Mouse (Mus musculus) urinary bladder, adult 18-20 months (tissue): ENCODE data around the gene Pabpc4.
A peak's percentile ranks its signal among the peaks of the same experiment; 100 is the strongest.
"Not testable (repeated sequence)": the region's sequence is repeated elsewhere in the genome, so short reads cannot be mapped to it uniquely, and the experiment has no call there.

Source experiments
- DNase-seq, 2 experiments: peaks; one replicate each; pipeline ENCODE4 v3.0.0; 2022; ENCODE audit warnings: low spot score in 2 of 2, mixed read lengths in 2 of 2

The Pabpc4 gene

DNA sequence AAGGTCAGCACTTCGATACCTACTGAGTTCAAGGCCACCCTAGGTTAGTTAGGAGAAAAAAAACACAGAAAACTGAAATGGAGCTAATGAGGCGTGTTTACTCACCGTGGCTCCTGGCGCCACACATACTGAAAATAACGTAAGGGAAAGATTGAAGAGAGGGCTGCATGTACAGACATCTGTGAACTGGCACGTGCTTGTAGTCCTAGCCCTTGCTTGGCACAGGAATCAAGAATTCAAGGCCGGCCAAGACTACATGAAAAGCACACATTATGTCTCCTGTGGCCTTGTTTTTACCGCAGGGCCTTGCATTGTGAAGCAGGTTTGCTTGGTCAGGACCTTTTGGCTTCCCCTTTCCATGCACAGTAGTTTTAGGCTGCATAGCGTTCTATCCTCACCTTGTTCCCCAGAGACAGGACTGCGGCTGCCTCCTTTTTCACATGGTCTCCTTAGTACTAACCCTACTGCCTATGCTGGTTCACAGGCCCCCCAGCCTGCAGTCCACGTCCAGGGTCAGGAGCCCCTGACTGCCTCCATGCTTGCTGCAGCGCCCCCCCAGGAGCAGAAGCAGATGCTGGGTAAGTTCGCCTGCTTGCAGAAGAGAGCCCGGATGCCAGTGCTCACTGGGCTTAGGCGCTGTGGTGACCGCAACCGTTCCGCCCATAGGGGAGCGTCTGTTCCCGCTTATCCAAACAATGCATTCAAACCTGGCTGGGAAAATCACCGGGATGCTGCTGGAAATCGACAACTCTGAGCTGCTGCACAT, 35.2 kb downstream of the Pabpc4 start:
- DNase-seq, result no peak

DNA sequence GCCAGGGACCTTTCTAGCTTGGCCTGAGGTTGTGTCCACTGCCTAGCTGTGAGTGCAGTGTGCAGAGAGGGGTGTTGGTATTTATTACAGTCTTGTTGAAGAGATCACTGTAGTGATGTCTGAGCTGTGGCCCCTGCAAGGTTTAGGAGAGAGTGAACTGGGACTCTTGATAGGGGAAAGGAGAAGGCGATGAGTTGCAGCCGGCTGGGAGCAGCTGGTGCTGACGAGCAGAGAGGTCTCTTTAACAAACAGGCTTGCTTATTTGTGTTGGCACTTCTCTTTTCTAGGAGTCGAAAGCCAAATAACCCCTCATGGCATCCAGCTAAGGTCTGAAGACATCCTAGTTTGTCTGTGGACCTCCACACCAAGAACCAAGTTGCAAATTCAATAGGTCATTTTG, 36.1 kb downstream of the Pabpc4 start:
- no peak for DNase-seq

DNA sequence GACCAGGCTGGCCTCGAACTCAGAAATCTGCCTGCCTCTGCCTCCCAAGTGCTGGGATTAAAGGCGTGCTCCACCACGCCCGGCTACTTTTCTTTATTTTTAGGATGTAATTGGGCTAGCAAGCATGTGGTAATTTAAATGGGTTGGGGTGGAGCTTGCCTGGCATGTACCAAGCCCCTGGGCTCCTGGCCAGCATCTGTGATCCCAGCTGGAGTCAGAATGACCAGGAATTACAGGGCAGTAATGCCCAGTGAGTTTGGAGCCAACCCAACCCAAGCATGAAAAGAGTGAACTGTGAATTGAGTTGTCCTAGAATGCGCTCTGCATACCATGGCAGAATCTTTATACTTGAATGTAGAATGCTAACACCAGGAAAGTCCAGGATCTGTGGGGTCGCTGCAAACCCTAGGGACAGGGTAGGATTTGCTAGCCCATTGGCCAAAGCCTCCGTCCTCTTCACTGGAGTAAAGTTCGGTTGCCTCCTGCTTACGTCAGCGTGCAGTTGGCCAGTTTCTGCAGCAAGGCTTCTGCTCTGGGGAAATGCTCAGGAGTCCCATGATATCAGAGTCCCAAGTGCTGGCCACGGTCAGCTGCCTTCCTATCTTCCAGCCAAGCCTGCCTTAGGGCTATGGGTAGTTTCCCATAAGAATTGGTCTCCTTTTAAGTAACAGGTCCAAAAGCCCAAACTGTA, 37.0 kb downstream of the Pabpc4 start:
- no peak for DNase-seq

DNA sequence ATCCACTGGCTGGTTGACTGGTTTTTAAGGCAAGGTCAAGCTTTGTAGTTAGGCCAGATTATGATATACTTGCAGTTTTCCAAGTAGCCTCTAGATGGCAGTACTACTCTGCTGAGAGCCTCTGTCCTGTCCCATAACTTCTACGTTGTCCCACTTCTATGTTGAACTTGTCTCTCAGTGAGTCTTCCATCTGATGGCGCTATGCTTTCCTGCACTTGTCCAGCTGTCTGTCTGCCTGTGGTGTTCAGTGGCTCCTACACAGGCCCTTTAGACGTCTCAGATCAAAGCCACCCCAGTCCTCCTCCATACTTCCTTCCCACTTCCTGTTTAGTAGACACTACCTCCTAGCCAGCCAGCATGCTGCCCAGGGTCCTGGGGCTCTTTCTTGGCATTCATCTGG, 43.6 kb downstream of the Pabpc4 start:
- DNase-seq, result peak in 1 of 2 experiments; percentile 39

DNA sequence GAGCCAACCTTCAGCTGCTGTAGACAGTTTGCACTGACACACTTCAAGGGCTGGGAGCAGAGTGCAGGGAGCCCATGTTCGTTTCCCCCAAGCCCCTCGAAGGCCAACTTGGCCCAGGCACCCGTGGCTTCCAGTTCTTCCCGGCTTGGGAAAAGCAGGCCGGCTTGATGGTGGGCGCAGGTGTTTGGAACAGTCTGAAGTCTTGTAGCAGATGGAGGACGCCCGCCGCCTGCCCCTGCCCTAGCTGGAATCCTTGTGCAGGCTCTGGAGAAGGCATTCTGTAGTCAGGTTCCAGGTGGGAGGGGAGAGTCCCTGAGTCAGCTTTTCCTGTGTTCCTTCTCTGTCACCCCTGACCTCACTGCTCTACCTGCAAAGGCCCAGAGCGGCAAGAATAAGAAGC, 44.8 kb downstream of the Pabpc4 start:
- DNase-seq, result no peak

DNA sequence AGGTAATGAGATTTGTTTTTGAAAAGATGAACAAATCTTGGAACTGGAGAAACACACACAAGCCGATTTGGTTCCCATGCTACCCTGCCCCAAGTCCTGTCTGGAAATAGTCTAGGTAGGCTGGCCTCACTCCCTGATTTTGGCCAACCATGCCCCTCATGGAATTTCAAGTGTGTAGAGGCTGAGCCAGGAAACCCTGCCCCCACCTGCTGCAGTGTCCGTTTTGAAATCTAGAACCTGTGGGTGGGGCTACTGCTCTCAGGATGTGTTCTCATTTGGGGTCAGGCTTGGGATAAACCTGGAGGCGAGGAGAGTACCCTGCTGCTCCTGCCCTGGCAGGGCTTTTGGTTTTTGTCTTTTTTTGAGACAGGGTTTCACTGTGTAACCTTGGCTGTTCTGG, 46.1 kb downstream of the Pabpc4 start:
- DNase-seq, result no peak

DNA sequence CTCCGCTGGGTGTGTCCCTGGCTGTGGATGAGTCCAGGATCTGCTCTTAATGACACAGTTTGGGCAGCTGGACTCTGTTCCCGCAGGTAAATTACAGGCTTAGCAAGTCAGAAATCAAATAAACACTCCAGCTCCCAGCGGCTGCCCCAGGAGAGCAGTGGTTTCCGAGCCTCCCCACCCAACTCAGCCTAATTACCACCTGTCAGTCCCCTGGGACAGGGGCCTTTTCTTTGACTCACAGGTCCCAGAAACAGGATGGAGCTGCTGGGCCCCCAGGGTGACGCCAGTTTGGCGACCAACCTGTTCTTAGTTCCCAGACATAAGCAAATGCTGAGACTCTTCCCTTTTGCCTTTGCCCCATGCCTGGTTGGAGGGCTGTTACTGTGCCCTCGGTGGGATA, 49.7 kb downstream of the Pabpc4 start:
- no peak for DNase-seq

DNA sequence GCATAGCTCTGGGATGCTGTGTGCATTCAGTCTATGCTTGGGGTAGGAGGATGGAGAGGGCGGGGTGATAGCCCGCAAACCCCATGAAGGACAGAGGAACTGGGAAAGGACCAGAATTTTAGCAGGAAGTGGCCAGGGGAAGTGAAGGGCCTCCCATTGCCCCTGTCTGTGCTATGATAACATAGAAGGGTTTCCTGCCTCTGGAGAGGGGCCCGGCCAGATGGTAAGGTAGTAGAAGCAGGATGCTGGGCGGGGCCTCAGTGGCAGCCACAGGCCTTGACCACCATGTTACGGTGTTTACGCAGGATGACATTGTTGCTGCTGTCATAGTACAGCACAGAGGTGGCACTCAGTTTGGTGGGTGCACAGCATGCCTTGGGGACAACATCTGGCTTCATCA, 50.9 kb downstream of the Pabpc4 start:
- DNase-seq, result no peak

DNA sequence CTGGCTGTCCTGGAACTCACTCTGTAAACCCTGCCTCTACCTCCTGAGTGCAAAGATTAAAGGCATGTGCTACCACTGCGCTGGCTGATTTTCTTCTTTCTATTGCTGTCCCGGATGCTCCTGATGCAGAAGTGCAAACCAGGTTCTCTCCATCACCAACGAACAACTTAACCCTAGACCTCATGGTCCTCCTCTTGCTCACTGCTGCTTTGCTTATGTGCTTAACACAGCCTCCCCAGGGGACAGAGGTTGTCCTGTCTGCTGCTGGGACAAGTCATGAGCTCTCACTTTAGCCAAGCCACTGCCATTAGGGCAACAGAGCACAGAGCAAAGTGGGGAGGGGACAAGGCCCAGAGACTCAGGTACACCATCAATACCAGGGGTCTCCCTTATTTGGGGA, 52.3 kb downstream of the Pabpc4 start:
- no peak for DNase-seq

DNA sequence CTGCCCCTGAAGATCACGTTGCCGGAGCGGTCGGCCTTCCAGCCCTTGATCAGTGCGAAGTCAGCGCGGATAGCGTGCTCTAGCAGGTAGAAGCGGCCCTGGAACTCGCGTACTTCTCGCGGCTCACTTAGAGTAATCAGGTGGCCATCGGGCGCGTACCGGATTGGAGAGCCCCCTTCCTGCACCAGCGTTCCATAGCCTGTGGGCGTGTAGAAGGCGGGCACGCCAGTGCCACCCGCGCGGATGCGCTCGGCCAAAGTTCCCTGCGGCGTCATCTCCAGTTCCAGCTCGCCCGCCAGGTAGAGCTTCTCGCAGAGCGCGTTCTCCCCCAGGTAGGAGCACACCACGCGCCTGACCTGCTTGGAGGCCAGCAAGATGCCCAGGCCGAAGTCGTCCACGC, 60.8 kb downstream of the Pabpc4 start:
- peak in 1 of 2 experiments; percentile 25 for DNase-seq

DNA sequence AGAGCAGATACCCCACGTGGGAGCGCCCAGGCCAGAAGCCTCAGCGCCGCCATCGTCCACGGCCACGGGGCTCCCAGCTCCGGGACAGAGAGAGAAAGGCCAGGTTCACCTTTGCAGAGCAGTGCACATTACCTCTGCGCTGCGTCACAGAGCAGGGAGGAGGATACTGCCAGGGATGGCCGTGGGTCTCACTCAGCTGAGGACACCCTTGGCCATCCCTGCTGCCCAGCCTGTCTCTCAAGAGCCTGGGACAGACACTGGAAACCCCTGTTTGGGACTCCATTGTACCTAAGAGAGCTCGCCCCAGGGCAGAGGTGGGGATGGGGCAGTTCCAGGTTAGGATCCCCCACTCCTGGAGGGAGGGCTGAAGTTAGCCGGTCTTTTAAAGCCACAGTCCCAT, 61.4 kb downstream of the Pabpc4 start, which contains the start of gene Oxct2a:
Oxct2a (minus strand) TSS at position 101 of the 400 bp plus-strand sequence.
- peak in 1 of 2 experiments; percentile 8 for DNase-seq

DNA sequence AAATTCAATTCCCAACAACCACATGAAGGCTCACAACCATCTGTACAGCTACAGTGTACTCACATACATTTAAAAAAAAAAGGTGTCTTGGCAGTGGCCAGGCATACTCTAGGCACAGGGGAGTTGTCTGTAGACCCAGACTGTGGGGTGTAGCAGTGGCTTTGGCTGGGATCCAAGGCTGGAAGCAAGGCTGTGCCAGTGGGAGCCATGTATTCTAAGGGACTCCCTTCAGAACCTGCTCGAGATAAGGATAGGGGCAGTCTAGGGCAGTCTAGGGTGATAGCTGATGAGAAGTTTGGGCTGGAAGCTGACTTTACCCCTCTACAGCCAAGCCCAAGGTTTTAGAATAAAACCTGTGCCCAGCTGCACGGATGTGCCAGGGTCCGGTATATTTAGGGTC, 63.9 kb downstream of the Pabpc4 start:
- DNase-seq, result no peak

DNA sequence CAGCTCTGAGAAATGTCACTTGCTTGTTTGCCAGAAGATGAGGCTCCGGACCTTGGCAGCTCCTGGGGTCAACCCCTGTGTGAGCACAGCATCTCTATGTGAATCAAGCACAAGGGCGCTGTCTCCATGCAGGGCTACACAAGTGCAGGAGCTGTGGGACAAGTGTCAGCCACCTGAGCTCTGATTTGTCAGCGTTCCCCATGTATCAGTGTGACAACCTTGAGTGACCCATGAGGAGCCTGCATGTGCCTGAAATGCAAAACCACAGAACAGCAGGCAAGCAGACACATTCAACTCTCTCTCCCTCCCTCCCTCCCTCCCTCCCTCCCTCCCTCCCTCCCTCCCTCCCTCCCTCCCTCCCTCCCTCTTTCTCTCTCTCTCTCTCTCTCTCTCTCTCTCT, 65.5 kb downstream of the Pabpc4 start:
- DNase-seq, result no peak

DNA sequence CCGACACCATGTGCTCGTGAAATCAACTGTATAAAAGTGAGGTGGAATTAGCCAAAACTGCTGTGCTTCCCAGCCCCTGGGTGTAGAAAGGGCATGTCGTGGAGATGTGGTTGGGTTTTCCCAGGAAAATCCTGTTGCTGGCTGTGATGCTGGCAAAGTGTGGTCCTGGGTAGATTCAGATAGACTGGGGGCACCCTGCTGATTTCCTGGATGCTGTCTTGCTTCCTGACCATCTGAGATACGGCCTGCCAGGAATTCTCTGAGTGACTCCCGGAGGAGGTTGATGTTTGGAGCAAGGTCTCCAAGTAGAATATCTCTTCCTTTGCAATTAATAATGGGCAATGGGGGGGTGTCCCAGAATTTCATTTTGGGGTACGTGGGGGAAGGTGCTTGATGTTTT, 66.8 kb downstream of the Pabpc4 start:
- no peak for DNase-seq

DNA sequence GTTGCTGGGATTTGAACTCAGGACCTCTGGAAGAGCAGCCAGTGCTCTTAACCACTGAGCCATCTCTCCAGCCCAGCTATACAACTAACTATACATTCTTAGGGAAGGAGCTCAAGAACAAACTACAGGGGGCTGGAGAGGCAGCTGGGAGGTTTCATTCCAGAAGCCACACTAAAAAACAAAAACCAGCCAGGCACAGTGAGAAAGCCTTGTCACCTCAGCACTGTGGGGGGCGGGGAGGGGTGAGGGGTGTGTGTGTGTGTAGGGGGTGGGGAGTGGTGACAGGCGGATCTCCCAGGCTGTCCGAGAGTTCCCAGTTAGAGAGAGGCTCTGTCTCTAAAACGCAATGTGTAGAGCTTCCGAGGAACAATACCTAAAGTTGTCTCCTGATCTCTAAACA, 69.2 kb downstream of the Pabpc4 start:
- DNase-seq, result no peak

DNA sequence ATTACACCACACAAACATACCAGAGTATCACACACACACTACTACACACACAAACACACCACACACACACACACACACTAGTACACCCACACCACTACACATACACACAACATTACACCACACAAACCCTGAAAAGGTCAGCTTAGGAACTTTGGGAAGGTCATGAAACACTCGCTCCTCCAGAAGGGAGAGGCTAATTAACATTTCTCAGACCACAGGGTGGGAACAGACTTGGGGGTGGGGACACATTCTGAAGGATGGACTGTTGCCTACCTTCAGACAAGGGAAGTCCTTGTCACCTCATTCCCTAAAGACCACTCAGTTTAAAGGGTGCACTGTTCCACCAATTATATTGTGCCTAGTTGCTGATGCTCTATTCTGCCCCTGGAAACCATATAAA, 69.8 kb downstream of the Pabpc4 start:
- not testable (repeated sequence) for DNase-seq

DNA sequence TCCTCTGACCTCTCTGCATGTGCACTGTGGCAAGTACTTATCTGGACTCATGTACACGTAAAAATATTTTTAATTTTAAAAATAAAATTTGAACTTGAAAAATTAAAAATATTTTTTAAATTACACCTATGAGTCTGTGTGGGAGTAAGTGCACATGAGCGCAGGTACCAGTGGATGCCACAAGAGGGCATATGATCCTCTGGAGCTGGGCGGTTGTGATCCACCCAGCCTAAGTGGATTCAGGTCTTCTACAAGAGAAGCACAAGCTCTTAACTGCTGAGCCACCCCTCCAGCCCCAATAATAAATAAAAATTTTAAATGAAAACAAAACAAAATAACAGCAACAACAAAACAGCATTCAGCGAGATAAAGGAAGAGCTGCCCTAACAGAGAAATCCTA, 71.0 kb downstream of the Pabpc4 start:
- DNase-seq, result no peak

DNA sequence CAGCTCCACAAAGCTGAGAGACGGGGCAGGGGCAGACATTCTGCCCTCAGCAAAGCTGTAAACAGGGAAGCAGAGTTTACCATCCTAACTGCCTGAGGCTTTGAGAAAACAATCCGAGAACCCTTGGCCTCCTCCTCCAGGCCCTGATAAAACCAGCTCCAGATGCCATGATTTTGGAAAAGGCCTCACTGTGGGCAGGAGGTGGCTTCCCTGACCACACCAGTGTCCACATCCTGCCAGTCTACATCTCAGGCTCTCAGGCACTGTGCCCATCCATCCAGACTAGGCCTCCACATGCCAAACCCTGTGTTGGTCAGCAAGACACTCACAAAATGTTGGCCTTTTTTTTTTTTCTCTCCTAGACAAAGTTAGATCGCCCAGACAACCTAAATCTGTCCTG, 72.0 kb downstream of the Pabpc4 start:
- no peak for DNase-seq

DNA sequence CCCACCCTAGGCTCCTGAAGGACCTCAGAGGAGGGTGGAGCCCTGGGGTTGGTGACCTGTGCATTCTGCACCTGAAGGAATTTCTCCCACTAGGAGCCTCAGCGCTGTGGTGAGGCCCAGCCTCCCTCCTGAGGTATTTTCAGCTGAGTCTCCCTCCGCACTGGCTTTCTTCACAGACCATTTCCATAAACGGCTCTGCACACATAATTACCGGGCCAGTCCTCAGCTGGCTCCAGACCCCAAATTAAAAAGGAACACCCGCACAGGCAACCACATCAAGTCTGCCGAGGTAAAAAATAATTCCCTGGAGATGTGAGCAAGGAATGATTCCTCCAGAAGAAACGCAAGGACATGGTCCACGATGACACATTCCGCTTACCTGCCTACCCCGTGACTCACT, 73.1 kb downstream of the Pabpc4 start:
- DNase-seq, result not testable (repeated sequence)

DNA sequence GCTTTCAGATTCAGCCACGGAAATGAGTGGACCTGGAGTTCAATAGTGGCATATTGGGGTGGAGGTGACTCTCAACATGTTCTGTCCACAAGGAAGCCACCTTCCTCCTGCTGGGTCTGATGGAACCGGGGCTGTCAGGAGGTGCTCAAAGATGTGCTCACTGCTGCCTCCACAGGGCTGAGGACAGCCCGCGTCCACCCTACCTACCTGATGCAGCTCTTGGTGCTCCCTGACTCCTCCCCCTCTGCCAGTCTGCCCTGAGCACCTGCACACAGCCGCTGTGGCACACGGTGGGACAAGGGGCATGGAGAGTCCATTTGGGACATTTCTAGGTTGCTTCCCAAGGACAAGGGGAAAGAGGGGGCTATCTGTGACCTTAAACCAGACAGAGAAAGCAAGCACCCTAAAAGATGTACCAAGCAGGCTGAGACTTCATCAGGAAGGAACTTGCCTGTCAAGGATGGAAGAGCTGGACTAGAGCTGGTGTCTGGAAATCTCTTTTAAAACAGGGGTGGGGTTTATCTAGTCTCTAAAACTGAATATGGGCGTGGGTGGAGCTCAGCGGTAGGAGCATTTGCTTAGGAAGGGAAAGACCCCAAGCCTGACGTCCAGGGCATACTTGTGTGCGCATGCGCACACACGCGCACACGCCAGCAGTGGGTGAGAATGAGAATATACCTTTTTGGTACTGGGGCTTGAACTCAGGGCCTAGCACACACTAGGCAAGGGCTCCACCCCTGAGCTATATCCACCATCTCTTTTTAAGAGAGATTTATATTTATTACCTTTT, 73.8 kb downstream of the Pabpc4 start:
- DNase-seq, result no peak

DNA sequence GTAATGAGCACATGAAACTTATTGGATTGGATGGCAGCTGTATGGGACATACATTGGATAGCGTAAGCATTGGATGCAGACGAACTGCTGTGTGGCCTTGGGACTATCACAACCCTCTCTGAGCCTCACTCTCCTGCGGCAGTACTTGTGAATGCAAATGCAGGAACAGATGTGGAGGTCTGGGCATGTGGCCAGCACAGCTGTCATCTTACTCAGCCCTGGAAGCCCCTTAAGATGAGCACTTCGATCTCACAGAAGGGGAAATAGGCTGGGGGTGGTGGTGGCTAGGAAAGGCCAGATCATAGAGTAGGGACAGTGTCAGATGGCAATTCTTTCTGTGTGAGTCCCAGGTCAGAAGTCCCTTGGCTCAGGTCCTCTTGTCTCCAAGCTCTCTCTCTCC, 75.5 kb downstream of the Pabpc4 start:
- no peak for DNase-seq

DNA sequence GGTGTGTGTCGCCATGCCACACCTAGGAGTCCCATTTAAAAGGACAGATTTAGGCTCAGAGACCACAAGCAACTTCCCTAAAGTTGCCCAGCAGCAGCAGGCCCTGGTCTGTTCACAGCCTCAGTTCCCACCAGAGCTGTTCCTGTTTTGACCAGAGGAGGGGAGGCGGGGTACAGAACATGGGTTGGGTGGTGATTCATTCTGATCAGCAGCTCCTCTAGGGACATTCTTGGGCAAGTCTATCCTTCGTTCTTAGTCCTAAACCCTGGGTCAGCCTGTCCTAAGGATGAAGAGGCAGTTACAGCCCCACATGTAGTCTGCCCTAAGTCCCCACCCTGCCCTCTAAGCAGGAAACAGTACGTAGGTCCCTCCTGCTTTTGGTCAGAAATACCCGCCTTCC, 78.1 kb downstream of the Pabpc4 start:
- DNase-seq, result no peak
